Mouse (Mus musculus): ENCODE results near the gene Agap2. TPM values are rescaled to one million over a fixed set of nuclear protein-coding genes. Genes with fewer than 3 reads are reported as not detected.
"Not testable (repeated sequence)": the region's sequence is repeated elsewhere in the genome, so short reads cannot be mapped to it uniquely, and the experiment has no call there.

Gene Agap2
- total and polyA plus RNA-seq, 2 experiments from 2014 or later: 6.3 to 343 TPM

- WGBS: 18% methylated on average over 5 of the region's 5 CpGs
Measured at GRCm38 (mm10) chr10:127061085-127061484, 14.0 kb upstream of the Agap2 start.

GRCm38 (mm10) chr10:127061513-127061912, 13.6 kb upstream of the Agap2 start:
- H3K4me3 ChIP-seq (ENCODE audit: low read depth, low read length): peak overlapping the region; percentile 86
- ATAC-seq (ENCODE audit: low FRiP score) (no peak), DNase-seq (ENCODE audit: low spot score) (no peak)
- no peak for TF ChIP-seq CTCF (IDR thresholded peaks at IDR 0.05)
- peak overlapping the region; percentile 96 for H3K9ac ChIP-seq (replicated peaks; ENCODE audit: low read length, poor library complexity, severe bottlenecking)
- peak overlapping the region; percentile 92 for H3K27ac ChIP-seq (ENCODE audit: low read depth, low read length)
- H3K9me3 ChIP-seq (ENCODE audit: low read length): no peaks in the 10 kb centered on the region
- no peaks in the 10 kb centered on the region for H3K27me3 ChIP-seq (ENCODE audit: insufficient read depth, low read length)
- WGBS: 48% methylated on average over 2 of the region's 2 CpGs
- H3K36me3 ChIP-seq (ENCODE audit: insufficient read depth, low read length): peaks cover 24% of the 10 kb centered on the region
- peak overlapping the region; percentile 87 for H3K4me2 ChIP-seq (ENCODE audit: low read depth, low read length, poor library complexity, severe bottlenecking)
- peaks cover 4% of the 10 kb centered on the region; the same call in 1 of the 2 replicates for H3K4me1 ChIP-seq (ENCODE audit: insufficient read depth, low read length)

More at GRCm38 (mm10) chr10:127061085-127061484, 14.0 kb upstream of the Agap2 start:
- no peak for DNase-seq (ENCODE audit: low spot score)
- peak overlapping the region; percentile 86 for H3K4me3 ChIP-seq (ENCODE audit: low read depth, low read length)
- no peak for ATAC-seq (ENCODE audit: low FRiP score)
- peak overlapping the region; percentile 96 for H3K9ac ChIP-seq (replicated peaks; ENCODE audit: low read length, poor library complexity, severe bottlenecking)
- H3K27ac ChIP-seq (ENCODE audit: low read depth, low read length): peak overlapping the region; percentile 92
- no peaks in the 10 kb centered on the region for H3K9me3 ChIP-seq (ENCODE audit: low read length)
- H3K36me3 ChIP-seq (ENCODE audit: insufficient read depth, low read length): peaks cover 27% of the 10 kb centered on the region
- peak overlapping the region; percentile 87 for H3K4me2 ChIP-seq (ENCODE audit: low read depth, low read length, poor library complexity, severe bottlenecking)
- no peak for TF ChIP-seq CTCF (IDR thresholded peaks at IDR 0.05)
- no peaks in the 10 kb centered on the region for H3K27me3 ChIP-seq (ENCODE audit: insufficient read depth, low read length)
- H3K4me1 ChIP-seq (ENCODE audit: insufficient read depth, low read length): peaks cover 4% of the 10 kb centered on the region; the same call in 1 of the 2 replicates

GRCm38 (mm10) chr10:127062101-127062500, 13.0 kb upstream of the Agap2 start:
- not testable (repeated sequence) for H3K4me3 ChIP-seq (ENCODE audit: low read depth, low read length); H3K4me1 ChIP-seq (ENCODE audit: insufficient read depth, low read length); ATAC-seq (ENCODE audit: low FRiP score); H3K27ac ChIP-seq (ENCODE audit: low read depth, low read length); H3K9me3 ChIP-seq (ENCODE audit: low read length); H3K9ac ChIP-seq (replicated peaks; ENCODE audit: low read length, poor library complexity, severe bottlenecking); DNase-seq (ENCODE audit: low spot score); H3K4me2 ChIP-seq (ENCODE audit: low read depth, low read length, poor library complexity, severe bottlenecking); H3K27me3 ChIP-seq (ENCODE audit: insufficient read depth, low read length)
- peaks cover 26% of the 10 kb centered on the region for H3K36me3 ChIP-seq (ENCODE audit: insufficient read depth, low read length)
- WGBS: 89% methylated on average over 4 of the region's 4 CpGs

- peaks cover 4% of the 10 kb centered on the region; the same call in 1 of the 2 replicates for H3K4me1 ChIP-seq (ENCODE audit: insufficient read depth, low read length)
- H3K4me2 ChIP-seq (ENCODE audit: low read depth, low read length, poor library complexity, severe bottlenecking): 0 out of 2 replicates have a peak overlapping the region, but pooled peaks have one; percentile 65
- 75% methylated on average over 5 of the region's 5 CpGs for WGBS
Measured at GRCm38 (mm10) chr10:127062503-127062902, 12.6 kb upstream of the Agap2 start.

GRCm38 (mm10) chr10:127063239-127063872, 11.7 kb upstream of the Agap2 start, which contains the start of gene Cdk4:
Cdk4 (plus strand) TSS chr10:127063534.
- Histone ChIP-seq H3K27ac (ENCODE audit: low read depth, low read length) (peak within 1 kb of the TSS; percentile 96), H3K36me3 (ENCODE audit: insufficient read depth, low read length) (peaks cover 30% of the 10 kb centered on the region), H3K4me3 (ENCODE audit: low read depth, low read length) (peak within 1 kb of the TSS; percentile 74), H3K9ac (replicated peaks; ENCODE audit: low read length, poor library complexity, severe bottlenecking) (peak within 1 kb of the TSS; percentile 91), H3K27me3 (ENCODE audit: insufficient read depth, low read length) (no peaks in the 10 kb centered on the region), H3K4me2 (ENCODE audit: low read depth, low read length, poor library complexity, severe bottlenecking) (peak within 1 kb of the TSS; percentile 65), H3K9me3 (ENCODE audit: low read length) (no peaks in the 10 kb centered on the region), H3K4me1 (ENCODE audit: insufficient read depth, low read length) (peaks cover 3% of the 10 kb centered on the region; the same call in 1 of the 2 replicates)
- DNase-seq (ENCODE audit: low spot score) (peak; percentile 99), ATAC-seq (ENCODE audit: low FRiP score) (peak; percentile 92)
- TF ChIP-seq CTCF (IDR thresholded peaks at IDR 0.05): no peak
- WGBS: under 1% methylated on average over 45 of the region's 46 CpGs

More at GRCm38 (mm10) chr10:127062503-127062902, 12.6 kb upstream of the Agap2 start:
- no peaks in the 10 kb centered on the region for H3K9me3 ChIP-seq (ENCODE audit: low read length)
- peaks cover 26% of the 10 kb centered on the region for H3K36me3 ChIP-seq (ENCODE audit: insufficient read depth, low read length)
- TF ChIP-seq CTCF (IDR thresholded peaks at IDR 0.05): no peak
- H3K9ac ChIP-seq (replicated peaks; ENCODE audit: low read length, poor library complexity, severe bottlenecking): no peak overlapping the region
- H3K4me3 ChIP-seq (ENCODE audit: low read depth, low read length): no peak overlapping the region
- H3K27ac ChIP-seq (ENCODE audit: low read depth, low read length): peak overlapping the region; percentile 72
- ATAC-seq (ENCODE audit: low FRiP score): no peak
- no peak for DNase-seq (ENCODE audit: low spot score)
- no peaks in the 10 kb centered on the region for H3K27me3 ChIP-seq (ENCODE audit: insufficient read depth, low read length)
